Mouse (Mus musculus): ENCODE data around the gene Stard10. TPM values are rescaled to one million over a fixed set of nuclear protein-coding genes. Genes with fewer than 3 reads are reported as not detected.

Gene Stard10
- polyA plus RNA-seq, 1 experiment from 2014 or later: 25.0 TPM

GRCm38 (mm10) chr7:101352404-101352803 is 35.5 kb downstream of the Stard10 start:
- no peaks in the 10 kb centered on the region for H3K9me3 ChIP-seq (replicated peaks)
- H3K4me1 ChIP-seq (replicated peaks): peaks cover 38% of the 10 kb centered on the region
- no peak overlapping the region for H3K9ac ChIP-seq
- no peak for ATAC-seq (replicated peaks; ENCODE audit: insufficient number of reproducible peaks, insufficient read depth, low FRiP score, low read depth)
- no peak overlapping the region for H3K4me2 ChIP-seq
- no peaks in the 10 kb centered on the region for H3K36me3 ChIP-seq
- H3K27me3 ChIP-seq: peaks cover 19% of the 10 kb centered on the region
- H3K4me3 ChIP-seq: no peak overlapping the region
- WGBS: 79% methylated on average over 4 of the region's 4 CpGs
- no peak overlapping the region for H3K27ac ChIP-seq

- H3K9me3 ChIP-seq (replicated peaks): no peaks in the 10 kb centered on the region
- no peak overlapping the region for H3K9ac ChIP-seq
- H3K4me3 ChIP-seq: no peak overlapping the region
- no peaks in the 10 kb centered on the region for H3K36me3 ChIP-seq
- ATAC-seq (replicated peaks; ENCODE audit: insufficient number of reproducible peaks, insufficient read depth, low FRiP score, low read depth): 0 out of 2 replicates have a peak, but pooled peaks have one; percentile 40
- no peak overlapping the region for H3K27ac ChIP-seq
- no peak overlapping the region for H3K4me2 ChIP-seq
- H3K4me1 ChIP-seq (replicated peaks): peaks cover 20% of the 10 kb centered on the region
- H3K27me3 ChIP-seq: peaks cover 10% of the 10 kb centered on the region
- WGBS: 67% methylated on average over 5 of the region's 5 CpGs
These were observed 37.5 kb downstream of the Stard10 start for GRCm38 (mm10) chr7:101354423-101354822.

- no peak overlapping the region for H3K9ac ChIP-seq
- H3K27me3 ChIP-seq: peaks cover 3% of the 10 kb centered on the region; the same call in 1 of the 2 replicates
- H3K4me2 ChIP-seq: no peak overlapping the region
- H3K4me1 ChIP-seq (replicated peaks): peaks cover 16% of the 10 kb centered on the region
- no peak overlapping the region for H3K4me3 ChIP-seq
- 84% methylated on average over 6 of the region's 6 CpGs for WGBS
- ATAC-seq (replicated peaks; ENCODE audit: insufficient number of reproducible peaks, insufficient read depth, low FRiP score, low read depth): no peak
- H3K27ac ChIP-seq: no peak overlapping the region
- H3K36me3 ChIP-seq: no peaks in the 10 kb centered on the region
- no peaks in the 10 kb centered on the region for H3K9me3 ChIP-seq (replicated peaks)
These were observed 38.7 kb downstream of the Stard10 start for GRCm38 (mm10) chr7:101355551-101356100.

GRCm38 (mm10) chr7:101356868-101357267 is 40.0 kb downstream of the Stard10 start:
- Histone ChIP-seq H3K36me3 (no peaks in the 10 kb centered on the region), H3K9me3 (replicated peaks) (no peaks in the 10 kb centered on the region), H3K4me2 (no peak overlapping the region), H3K27me3 (peaks cover 3% of the 10 kb centered on the region; the same call in 1 of the 2 replicates), H3K27ac (no peak overlapping the region), H3K4me1 (replicated peaks) (peaks cover 19% of the 10 kb centered on the region), H3K9ac (no peak overlapping the region), H3K4me3 (no peak overlapping the region)
- WGBS: 68% methylated on average over 3 of the region's 3 CpGs
- ATAC-seq (replicated peaks; ENCODE audit: insufficient number of reproducible peaks, insufficient read depth, low FRiP score, low read depth): no peak

GRCm38 (mm10) chr7:101360406-101360805 is 43.5 kb downstream of the Stard10 start:
- WGBS: 54% methylated on average over 3 of the region's 3 CpGs
- Histone ChIP-seq H3K27ac (no peak overlapping the region), H3K27me3 (no peaks in the 10 kb centered on the region), H3K4me3 (no peak overlapping the region), H3K9ac (no peak overlapping the region), H3K9me3 (replicated peaks) (no peaks in the 10 kb centered on the region), H3K4me2 (no peak overlapping the region), H3K36me3 (no peaks in the 10 kb centered on the region), H3K4me1 (replicated peaks) (peaks cover 17% of the 10 kb centered on the region)
- ATAC-seq (replicated peaks; ENCODE audit: insufficient number of reproducible peaks, insufficient read depth, low FRiP score, low read depth): no peak

- WGBS: 79% methylated on average over 4 of the region's 4 CpGs
- Histone ChIP-seq H3K4me3 (no peak overlapping the region), H3K9ac (no peak overlapping the region), H3K27me3 (no peaks in the 10 kb centered on the region), H3K4me1 (replicated peaks) (peaks cover 17% of the 10 kb centered on the region), H3K36me3 (no peaks in the 10 kb centered on the region), H3K27ac (no peak overlapping the region), H3K4me2 (no peak overlapping the region), H3K9me3 (replicated peaks) (no peaks in the 10 kb centered on the region)
- no peak for ATAC-seq (replicated peaks; ENCODE audit: insufficient number of reproducible peaks, insufficient read depth, low FRiP score, low read depth)
These were observed 44.1 kb downstream of the Stard10 start for GRCm38 (mm10) chr7:101361021-101361420.

GRCm38 (mm10) chr7:101361767-101362166 is 44.9 kb downstream of the Stard10 start:
- Histone ChIP-seq H3K27ac (no peak overlapping the region), H3K4me1 (replicated peaks) (peaks cover 13% of the 10 kb centered on the region), H3K27me3 (no peaks in the 10 kb centered on the region), H3K4me3 (no peak overlapping the region), H3K4me2 (no peak overlapping the region), H3K9me3 (replicated peaks) (no peaks in the 10 kb centered on the region), H3K36me3 (no peaks in the 10 kb centered on the region), H3K9ac (no peak overlapping the region)
- no peak for ATAC-seq (replicated peaks; ENCODE audit: insufficient number of reproducible peaks, insufficient read depth, low FRiP score, low read depth)
- 56% methylated on average over 4 of the region's 4 CpGs for WGBS

- no peaks in the 10 kb centered on the region for H3K27me3 ChIP-seq
- no peak overlapping the region for H3K4me2 ChIP-seq
- peaks cover 9% of the 10 kb centered on the region for H3K4me1 ChIP-seq (replicated peaks)
- no peak overlapping the region for H3K4me3 ChIP-seq
- 68% methylated on average over 5 of the region's 5 CpGs for WGBS
- ATAC-seq (replicated peaks; ENCODE audit: insufficient number of reproducible peaks, insufficient read depth, low FRiP score, low read depth): no peak
- no peaks in the 10 kb centered on the region for H3K36me3 ChIP-seq
- H3K9me3 ChIP-seq (replicated peaks): no peaks in the 10 kb centered on the region
- H3K9ac ChIP-seq: no peak overlapping the region
- no peak overlapping the region for H3K27ac ChIP-seq
These were observed 45.9 kb downstream of the Stard10 start for GRCm38 (mm10) chr7:101362791-101363191.

GRCm38 (mm10) chr7:101363914-101364313 is 47.0 kb downstream of the Stard10 start:
- H3K27me3 ChIP-seq: no peaks in the 10 kb centered on the region
- H3K9me3 ChIP-seq (replicated peaks): no peaks in the 10 kb centered on the region
- H3K9ac ChIP-seq: no peak overlapping the region
- H3K36me3 ChIP-seq: no peaks in the 10 kb centered on the region
- ATAC-seq (replicated peaks; ENCODE audit: insufficient number of reproducible peaks, insufficient read depth, low FRiP score, low read depth): no peak
- no peak overlapping the region for H3K27ac ChIP-seq
- H3K4me2 ChIP-seq: no peak overlapping the region
- H3K4me3 ChIP-seq: no peak overlapping the region
- peaks cover 9% of the 10 kb centered on the region for H3K4me1 ChIP-seq (replicated peaks)
- 75% methylated on average over 5 of the region's 5 CpGs for WGBS

- Histone ChIP-seq H3K4me3 (no peak overlapping the region), H3K27ac (no peak overlapping the region), H3K4me2 (no peak overlapping the region), H3K27me3 (0 out of 2 replicates have a peak, but pooled peaks cover 2% of the 10 kb centered on the region), H3K9me3 (replicated peaks) (no peaks in the 10 kb centered on the region), H3K9ac (no peak overlapping the region), H3K4me1 (replicated peaks) (peaks cover 5% of the 10 kb centered on the region; the same call in 1 of the 2 replicates), H3K36me3 (no peaks in the 10 kb centered on the region)
- WGBS: 55% methylated on average over 11 of the region's 11 CpGs
- ATAC-seq (replicated peaks; ENCODE audit: insufficient number of reproducible peaks, insufficient read depth, low FRiP score, low read depth): no peak
These were observed 51.3 kb downstream of the Stard10 start for GRCm38 (mm10) chr7:101367901-101368852.

- no peaks in the 10 kb centered on the region for H3K9me3 ChIP-seq (replicated peaks)
- H3K4me3 ChIP-seq: no peak overlapping the region
- H3K27ac ChIP-seq: no peak overlapping the region
- H3K9ac ChIP-seq: no peak overlapping the region
- ATAC-seq (replicated peaks; ENCODE audit: insufficient number of reproducible peaks, insufficient read depth, low FRiP score, low read depth): no peak
- H3K27me3 ChIP-seq: 0 out of 2 replicates have a peak, but pooled peaks cover 3% of the 10 kb centered on the region
- WGBS: 75% methylated on average over 7 of the region's 7 CpGs
- H3K4me1 ChIP-seq (replicated peaks): no peaks in the 10 kb centered on the region
- no peaks in the 10 kb centered on the region for H3K36me3 ChIP-seq
- no peak overlapping the region for H3K4me2 ChIP-seq
These were observed 52.8 kb downstream of the Stard10 start for GRCm38 (mm10) chr7:101369666-101370065.
